In the genomic region with DNA sequence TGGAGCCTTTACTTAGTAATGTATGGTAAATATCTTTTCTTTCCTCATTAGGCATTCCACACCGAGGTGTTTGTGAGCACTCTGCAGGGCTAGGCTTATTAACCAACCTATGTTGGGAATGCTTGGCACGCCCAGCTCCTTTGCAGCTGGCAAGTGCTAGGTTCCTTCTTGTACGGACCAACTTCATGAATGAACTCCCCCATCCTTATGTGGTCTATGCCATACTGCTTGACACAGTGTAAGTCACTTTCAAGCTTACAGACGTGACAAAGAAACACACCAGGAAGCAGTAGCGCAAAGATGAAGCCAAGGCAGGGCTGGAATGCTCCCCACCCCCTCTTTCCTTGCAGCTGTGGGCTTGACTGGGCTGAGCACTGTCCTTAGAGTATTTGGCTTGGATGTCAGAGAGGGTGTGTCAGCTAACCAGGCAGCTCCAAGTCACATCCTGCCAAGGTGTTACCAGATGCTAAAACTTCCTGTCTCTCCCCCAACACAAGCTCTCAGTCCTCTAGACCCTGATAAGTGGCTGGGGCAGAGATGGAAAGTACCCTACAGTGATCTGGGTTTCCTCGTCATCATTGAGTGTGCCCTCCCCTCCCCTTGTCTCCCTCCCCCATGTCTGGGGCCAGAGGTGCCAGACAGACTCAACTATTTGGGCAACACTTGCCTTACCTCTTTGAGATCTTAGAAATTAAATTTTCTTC, we compare ENCODE assay signal across 15 mouse cellular contexts.
DNase-seq lines count a peak whose midpoint lies in the region; ATAC-seq and TF ChIP-seq lines count a peak whose summit lies in the region.
"Had no signal": no experiment of that assay in that cellular context is flagged by ENCODE, and none has a peak within 500 bp of the region (broad histone marks: within the 10 kb centered on the region; RNA-seq: fewer than 3 reads in every experiment).

No protein-coding gene starts in this region.

- H3K27ac ChIP-seq in lung, embryonic 14.5 days (ENCODE audit: low read depth), result no peak overlapping the region
- H3K27ac ChIP-seq: embryonic facial prominence, embryonic 13.5 days; forebrain, embryonic 12.5 days had no signal

- DNase-seq in lung, embryonic 14.5 days, result peak; percentile 39
- no peak for DNase-seq in lung, postnatal 10 days
- peak; percentile 54 for DNase-seq in CD4-positive, CD25-positive, alpha-beta regulatory T cell, adult 2 months (ENCODE audit: low read depth, low spot score)
- DNase-seq in naive thymus-derived CD4-positive, alpha-beta T cell, adult 2 months (ENCODE audit: low read depth), result peak; percentile 26
- DNase-seq in layer of hippocampus, postnatal 14 days (ENCODE audit: low spot score in 2 of 2), result no peak
- DNase-seq in left cerebral cortex, postnatal 25 days (ENCODE audit: low spot score in 2 of 2), result no peak
- no peak for DNase-seq in adrenal gland, adult 2 months
- DNase-seq: cerebellum, postnatal 36 days; kidney, adult 18-20 months; right cerebral cortex, adult 18-20 months; thymus, postnatal 14 days had no signal

- ATAC-seq in lung, embryonic 14.5 days (ENCODE audit: insufficient read depth), result peak; percentile 49; the same call in 1 of the 2 replicates
- peak; percentile 88 for ATAC-seq in activated CD4-positive, CD25-positive, alpha-beta regulatory T cell, adult 4 months

- H3K27me3 ChIP-seq in lung, embryonic 14.5 days (ENCODE audit: insufficient read depth, low read length), result no peaks in the 10 kb centered on the region
- H3K27me3 ChIP-seq: embryonic facial prominence, embryonic 13.5 days; forebrain, embryonic 12.5 days had no signal

- WGBS in lung, embryonic 14.5 days, result 37% methylated on average over 6 of the region's 6 CpGs

- peaks cover 5% of the 10 kb centered on the region; the same call in 1 of the 2 replicates for H3K4me1 ChIP-seq in lung, embryonic 14.5 days (ENCODE audit: insufficient read depth)
- H3K4me1 ChIP-seq: embryonic facial prominence, embryonic 13.5 days; forebrain, embryonic 12.5 days had no signal

- no peak overlapping the region for H3K9ac ChIP-seq in lung, embryonic 14.5 days
- H3K9ac ChIP-seq: embryonic facial prominence, embryonic 13.5 days; forebrain, embryonic 12.5 days had no signal

- H3K4me2 ChIP-seq in lung, embryonic 14.5 days, result no peak overlapping the region
- H3K4me2 ChIP-seq: embryonic facial prominence, embryonic 13.5 days; forebrain, embryonic 12.5 days had no signal

- no peaks in the 10 kb centered on the region for H3K9me3 ChIP-seq in lung, embryonic 14.5 days (ENCODE audit: low read depth, low read length)
- H3K9me3 ChIP-seq: embryonic facial prominence, embryonic 13.5 days; forebrain, embryonic 12.5 days; G1E had no signal

- no peaks in the 10 kb centered on the region for H3K36me3 ChIP-seq in lung, embryonic 14.5 days (ENCODE audit: insufficient read depth)
- H3K36me3 ChIP-seq: embryonic facial prominence, embryonic 13.5 days; forebrain, embryonic 12.5 days; G1E had no signal

- no peak for TF ChIP-seq CTCF in lung, embryonic 14.5 days (IDR thresholded peaks at IDR 0.05; ENCODE audit: low read depth)

- intact Hi-C loops in left cerebral cortex, postnatal 25 days (cut with DNase I), result loop anchor here (10.0 kb wide), 1 partner anchor 565 kb away; no protein-coding TSS in a partner anchor

- no peak overlapping the region for H3K4me3 ChIP-seq in lung, embryonic 14.5 days (ENCODE audit: low read depth, low read length)
- H3K4me3 ChIP-seq: embryonic facial prominence, embryonic 13.5 days; forebrain, embryonic 12.5 days had no signal

Comparison
In these comparisons a context has a peak if more than half of its experiments do, and no peak if none do; other contexts are left out.
1. DNase-seq: peak in lung, embryonic 14.5 days (single experiment), CD4-positive, CD25-positive, alpha-beta regulatory T cell, adult 2 months (single experiment) and naive thymus-derived CD4-positive, alpha-beta T cell, adult 2 months (single experiment); none in lung, postnatal 10 days (single experiment), layer of hippocampus, postnatal 14 days (0 of 2), left cerebral cortex, postnatal 25 days (0 of 2) and adrenal gland, adult 2 months (single experiment).